ENCODE assay signal across 8 mouse cellular contexts in the genomic region with DNA sequence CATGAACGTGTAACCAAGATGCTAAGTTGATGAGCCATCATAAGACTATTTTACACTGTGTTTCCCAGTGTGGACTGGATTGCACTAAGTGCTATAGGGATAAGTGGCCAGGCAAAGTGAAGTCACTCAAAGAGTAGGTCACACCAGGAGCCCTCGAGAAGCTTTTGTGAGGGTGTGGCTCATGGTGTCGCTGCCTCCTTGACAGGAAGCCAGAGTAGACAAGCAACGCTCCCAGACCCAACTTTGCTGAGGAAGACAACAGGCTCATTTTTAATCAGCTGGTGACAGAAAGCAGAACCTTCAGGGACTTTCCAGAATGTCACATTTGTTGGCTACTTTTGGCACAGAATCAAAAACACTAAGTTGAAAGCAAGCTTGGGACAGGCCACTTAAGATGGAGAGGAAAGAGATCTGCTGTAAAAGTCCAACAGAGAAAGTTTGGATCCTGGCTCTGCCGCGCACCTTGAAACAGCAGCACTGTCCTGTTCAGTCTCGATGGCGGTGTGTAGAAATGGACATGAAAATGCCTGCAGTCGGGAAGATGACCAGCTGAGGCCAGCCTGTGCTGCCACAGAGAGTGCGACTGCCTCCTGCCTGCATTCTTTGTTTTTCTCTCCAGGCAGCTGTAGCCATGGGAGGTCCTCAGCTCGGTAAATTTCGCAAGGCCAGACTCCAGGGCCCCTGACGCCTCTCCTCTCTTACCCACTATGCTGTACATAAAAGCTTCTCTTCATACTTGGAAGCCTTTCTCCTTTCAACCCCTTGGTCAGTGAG. TPM values are rescaled to one million over a fixed set of nuclear protein-coding genes. Genes with fewer than 3 reads are reported as not detected.
DNase-seq lines count a peak whose midpoint lies in the region; ATAC-seq lines count a peak whose summit lies in the region.
"Had no signal": no experiment of that assay in that cellular context is flagged by ENCODE, and none has a peak within 500 bp of the region (broad histone marks: within the 10 kb centered on the region; RNA-seq: fewer than 3 reads in every experiment).

No protein-coding gene starts in this region.

- peak; percentile 38 for DNase-seq in 3134 (ENCODE audit: extremely low read depth, insufficient read length, low spot score)
- DNase-seq in 3T3-L1 (ENCODE audit: low read depth, low spot score), result peak; percentile 4
- DNase-seq in heart, adult 8-10 months (ENCODE audit: low spot score), result peak; percentile 55
- DNase-seq in midbrain, embryonic 11.5 days (ENCODE audit: low spot score, missing footprints), result no peak
- DNase-seq in thymus, adult 18-20 months, result no peak
- no peak for DNase-seq in urinary bladder, postnatal 25 days (ENCODE audit: low spot score)

- peak; percentile 75 for ATAC-seq in lung, embryonic 16.5 days (ENCODE audit: low read depth)
- no peak for ATAC-seq in midbrain, embryonic 11.5 days (ENCODE audit: low FRiP score)

- no peak overlapping the region for H3K4me3 ChIP-seq in lung, embryonic 16.5 days (ENCODE audit: low read length)
- H3K4me3 ChIP-seq in midbrain, embryonic 11.5 days (ENCODE audit: low read depth, low read length), result no peak overlapping the region
- H3K4me3 ChIP-seq: forebrain, embryonic 10.5 days had no signal

- 24% methylated on average over 13 of the region's 13 CpGs for WGBS in lung, embryonic 16.5 days
- WGBS in midbrain, embryonic 11.5 days, result 43% methylated on average over 13 of the region's 13 CpGs

- H3K4me1 ChIP-seq in lung, embryonic 16.5 days (replicated peaks; ENCODE audit: control insufficient read depth, insufficient read depth, low read length), result peaks cover 24% of the 10 kb centered on the region
- H3K4me1 ChIP-seq in midbrain, embryonic 11.5 days (ENCODE audit: control insufficient read depth, insufficient read depth, low read length), result no peaks in the 10 kb centered on the region

- H3K4me2 ChIP-seq in lung, embryonic 16.5 days (ENCODE audit: low read depth, low read length), result 0 out of 2 replicates have a peak overlapping the region, but pooled peaks have one; percentile 8
- no peak overlapping the region for H3K4me2 ChIP-seq in midbrain, embryonic 11.5 days

- no peaks in the 10 kb centered on the region for H3K9me3 ChIP-seq in lung, embryonic 16.5 days (ENCODE audit: control insufficient read depth, low read length)
- H3K9me3 ChIP-seq in midbrain, embryonic 11.5 days (ENCODE audit: control insufficient read depth, low read length), result no peaks in the 10 kb centered on the region
- H3K9me3 ChIP-seq: forebrain, embryonic 10.5 days had no signal

- H3K36me3 ChIP-seq in lung, embryonic 16.5 days (ENCODE audit: control insufficient read depth, insufficient read depth, low read length), result no peaks in the 10 kb centered on the region
- H3K36me3 ChIP-seq in midbrain, embryonic 11.5 days (ENCODE audit: control insufficient read depth, insufficient read depth, low read length), result no peaks in the 10 kb centered on the region
- H3K36me3 ChIP-seq: forebrain, embryonic 10.5 days had no signal

- H3K9ac ChIP-seq in lung, embryonic 16.5 days (ENCODE audit: low read length), result no peak overlapping the region
- H3K9ac ChIP-seq in midbrain, embryonic 11.5 days (ENCODE audit: low read length), result no peak overlapping the region

- peak overlapping the region; percentile 67 for H3K27ac ChIP-seq in lung, embryonic 16.5 days (ENCODE audit: low read length)
- H3K27ac ChIP-seq in midbrain, embryonic 11.5 days (ENCODE audit: low read depth, low read length), result no peak overlapping the region
- H3K27ac ChIP-seq: forebrain, embryonic 10.5 days had no signal

- H3K27me3 ChIP-seq in lung, embryonic 16.5 days (ENCODE audit: control insufficient read depth, insufficient read depth, low read depth, low read length), result no peaks in the 10 kb centered on the region
- H3K27me3 ChIP-seq in midbrain, embryonic 11.5 days (ENCODE audit: control insufficient read depth, insufficient read depth, low read length), result no peaks in the 10 kb centered on the region

RNA-seq across cellular contexts. Expression of a gene that starts 16.2 kb away (rescaled TPM):
- total RNA-seq in heart, adult 8-10 months (2022), result 1 to 10 TPM; 4.8 to 5.3 (median 4.9) TPM
- polyA plus RNA-seq in lung, embryonic 16.5 days (2015; fragmentation: Nextera tagmentation; extraction: Ambion mirVana), result 42.4 and 44.3 TPM in 2 replicates
- 37.1 and 38.1 TPM in 2 replicates for polyA plus RNA-seq in midbrain, embryonic 11.5 days (2014; fragmentation: Nextera tagmentation; extraction: Ambion mirVana)

RNA-seq across cellular contexts. Expression of a gene that starts 23.1 kb away (rescaled TPM):
- total RNA-seq in heart, adult 8-10 months (2022), result 1 to 10 TPM; 3.0 to 5.0 (median 3.8) TPM
- 5.5 and 5.8 TPM in 2 replicates for polyA plus RNA-seq in lung, embryonic 16.5 days (2015; fragmentation: Nextera tagmentation; extraction: Ambion mirVana)
- 4.6 and 5.8 TPM in 2 replicates for polyA plus RNA-seq in midbrain, embryonic 11.5 days (2014; fragmentation: Nextera tagmentation; extraction: Ambion mirVana)

RNA-seq across cellular contexts. Expression of a gene that starts 23.4 kb away (rescaled TPM):
- total RNA-seq in heart, adult 8-10 months (2022), result 1 to 10 TPM in 2 of 4 experiments, under 1 TPM in 2; 0.72 to 1.0 (median 0.86) TPM
- 1.2 and 1.4 TPM in 2 replicates for polyA plus RNA-seq in lung, embryonic 16.5 days (2015; fragmentation: Nextera tagmentation; extraction: Ambion mirVana)
- 2.5 and 2.9 TPM in 2 replicates for polyA plus RNA-seq in midbrain, embryonic 11.5 days (2014; fragmentation: Nextera tagmentation; extraction: Ambion mirVana)

RNA-seq across cellular contexts. Expression of a gene that starts 44.5 kb away (rescaled TPM):
- 100 to 1,000 TPM; 498 to 518 (median 508) TPM for total RNA-seq in heart, adult 8-10 months (2022)
- 350 and 370 TPM in 2 replicates for polyA plus RNA-seq in lung, embryonic 16.5 days (2015; fragmentation: Nextera tagmentation; extraction: Ambion mirVana)
- 371 and 375 TPM in 2 replicates for polyA plus RNA-seq in midbrain, embryonic 11.5 days (2014; fragmentation: Nextera tagmentation; extraction: Ambion mirVana)

Comparison
In these comparisons a context has a peak if more than half of its experiments do, and no peak if none do; other contexts are left out.
1. DNase-seq: peak in 3134 (single experiment), 3T3-L1 (single experiment) and heart, adult 8-10 months (single experiment); none in midbrain, embryonic 11.5 days (single experiment), thymus, adult 18-20 months (0 of 2) and urinary bladder, postnatal 25 days (single experiment).